In genomic region chr8:83742968-83743367, GRCm38 (mm10) we compare ENCODE assay signal across 24 mouse cellular contexts. TPM values are rescaled to one million over a fixed set of nuclear protein-coding genes. Genes with fewer than 3 reads are reported as not detected.
DNase-seq lines count a peak whose midpoint lies in the region; ATAC-seq and TF ChIP-seq lines count a peak whose summit lies in the region.
"Had no signal": no experiment of that assay in that cellular context is flagged by ENCODE, and none has a peak within 500 bp of the region (broad histone marks: within the 10 kb centered on the region; RNA-seq: fewer than 3 reads in every experiment).

No protein-coding gene starts in this region.

- H3K4me3 ChIP-seq in liver, embryonic 12.5 days: no peak overlapping the region
- H3K4me3 ChIP-seq in liver, embryonic 11.5 days (ENCODE audit: low read depth, low read length): no peak overlapping the region
- no peak overlapping the region for H3K4me3 ChIP-seq in G1E (ENCODE audit: low read depth, low read length)
- no peak overlapping the region for H3K4me3 ChIP-seq in midbrain, embryonic 16.5 days (ENCODE audit: low read depth, low read length)
- H3K4me3 ChIP-seq: erythroblast, embryonic 14.5 days; heart, embryonic 13.5 days; lung, embryonic 15.5 days; megakaryocyte, embryonic 14.5 days; midbrain, embryonic 13.5 days; stomach, embryonic 15.5 days had no signal

- H3K9me3 ChIP-seq in liver, embryonic 12.5 days (replicated peaks): no peaks in the 10 kb centered on the region
- no peaks in the 10 kb centered on the region for H3K9me3 ChIP-seq in liver, embryonic 11.5 days (ENCODE audit: control insufficient read depth, low read length)
- no peaks in the 10 kb centered on the region for H3K9me3 ChIP-seq in G1E (replicated peaks)
- H3K9me3 ChIP-seq in midbrain, embryonic 16.5 days (replicated peaks; ENCODE audit: control insufficient read depth, low read length, poor library complexity, severe bottlenecking): no peaks in the 10 kb centered on the region
- H3K9me3 ChIP-seq: heart, embryonic 13.5 days; lung, embryonic 15.5 days; megakaryocyte, embryonic 14.5 days; midbrain, embryonic 13.5 days; stomach, embryonic 15.5 days had no signal

- no peak for TF ChIP-seq CTCF in G1E (IDR thresholded peaks at IDR 0.05; ENCODE audit: low read depth, low read length)

- H3K4me1 ChIP-seq in liver, embryonic 12.5 days: peaks cover 57% of the 10 kb centered on the region
- peaks cover 23% of the 10 kb centered on the region for H3K4me1 ChIP-seq in liver, embryonic 11.5 days (replicated peaks; ENCODE audit: control insufficient read depth, insufficient read depth, low read length)
- peaks cover 71% of the 10 kb centered on the region for H3K4me1 ChIP-seq in G1E (ENCODE audit: insufficient read depth, low read depth, low read length)
- H3K4me1 ChIP-seq in midbrain, embryonic 16.5 days (ENCODE audit: control insufficient read depth, insufficient read depth, low read length): peaks cover 9% of the 10 kb centered on the region

- H3K27ac ChIP-seq in liver, embryonic 12.5 days: no peak overlapping the region
- no peak overlapping the region for H3K27ac ChIP-seq in liver, embryonic 11.5 days (ENCODE audit: low read depth, low read length)
- H3K27ac ChIP-seq in midbrain, embryonic 16.5 days (ENCODE audit: low read length): no peak overlapping the region
- H3K27ac ChIP-seq: heart, embryonic 13.5 days; hindbrain, embryonic 14.5 days; midbrain, embryonic 13.5 days; stomach, embryonic 15.5 days had no signal

- WGBS in liver, embryonic 12.5 days (ENCODE audit: insufficient replicate concordance): 46% methylated on average over 6 of the region's 6 CpGs
- 75% methylated on average over 6 of the region's 6 CpGs for WGBS in liver, embryonic 11.5 days
- 93% methylated on average over 6 of the region's 6 CpGs for WGBS in midbrain, embryonic 16.5 days

- peak; percentile 47; the same call in 1 of the 2 replicates for ATAC-seq in liver, embryonic 12.5 days
- no peak for ATAC-seq in liver, embryonic 11.5 days (replicated peaks; ENCODE audit: low FRiP score)
- ATAC-seq in G1E (ENCODE audit: extremely low read depth, insufficient number of reproducible peaks, low FRiP score, poor library complexity, severe bottlenecking): peak; percentile 64
- ATAC-seq in megakaryocyte-erythroid progenitor cell, adult 5-6 weeks (replicated peaks; ENCODE audit: low FRiP score, low TSS enrichment, poor library complexity, severe bottlenecking): 0 out of 2 replicates have a peak, but pooled peaks have one; percentile 25
- ATAC-seq in midbrain, embryonic 16.5 days: no peak
- ATAC-seq: forebrain, embryonic 16.5 days; intestine, postnatal 0 days; midbrain, embryonic 13.5 days had no signal

- no peak overlapping the region for H3K4me2 ChIP-seq in liver, embryonic 12.5 days
- no peak overlapping the region for H3K4me2 ChIP-seq in liver, embryonic 11.5 days
- no peak overlapping the region for H3K4me2 ChIP-seq in midbrain, embryonic 16.5 days (ENCODE audit: low read length)
- H3K4me2 ChIP-seq: heart, embryonic 13.5 days; hindbrain, embryonic 14.5 days; midbrain, embryonic 13.5 days had no signal

- H3K9ac ChIP-seq in liver, embryonic 12.5 days: no peak overlapping the region
- no peak overlapping the region for H3K9ac ChIP-seq in liver, embryonic 11.5 days (ENCODE audit: low read depth, low read length)
- no peak overlapping the region for H3K9ac ChIP-seq in midbrain, embryonic 16.5 days (ENCODE audit: low read depth, low read length)
- H3K9ac ChIP-seq: heart, embryonic 13.5 days; hindbrain, embryonic 14.5 days; lung, embryonic 15.5 days; midbrain, embryonic 13.5 days; stomach, embryonic 15.5 days had no signal

- no peaks in the 10 kb centered on the region for H3K36me3 ChIP-seq in liver, embryonic 12.5 days
- no peaks in the 10 kb centered on the region for H3K36me3 ChIP-seq in liver, embryonic 11.5 days (ENCODE audit: control insufficient read depth, insufficient read depth, low read length)
- H3K36me3 ChIP-seq in G1E (replicated peaks): peaks cover 23% of the 10 kb centered on the region
- no peaks in the 10 kb centered on the region for H3K36me3 ChIP-seq in midbrain, embryonic 16.5 days (ENCODE audit: control insufficient read depth, insufficient read depth, low read length)
- H3K36me3 ChIP-seq: heart, embryonic 13.5 days; lung, embryonic 15.5 days; midbrain, embryonic 13.5 days; stomach, embryonic 15.5 days had no signal

- DNase-seq in liver, embryonic 11.5 days (ENCODE audit: low spot score): no peak
- DNase-seq in G1E (ENCODE audit: low spot score): peak; percentile 57
- DNase-seq in c-Kit-positive CD71-positive TER-119-negative erythroid progenitor cells, embryonic 14.5 days (ENCODE audit: low read depth): peak; percentile 62
- no peak for DNase-seq in cerebellum, postnatal 14 days
- DNase-seq: adrenal gland, postnatal 10 days; cerebellum, adult 18-20 months; cerebellum, postnatal 10 days; gastrocnemius, postnatal 10 days; kidney, adult 9 months; kidney, postnatal 10 days; layer of hippocampus, adult 9-11 months; right cerebral cortex, postnatal 25 days had no signal

- peaks cover 45% of the 10 kb centered on the region for H3K27me3 ChIP-seq in liver, embryonic 12.5 days (replicated peaks)
- peaks cover 7% of the 10 kb centered on the region for H3K27me3 ChIP-seq in liver, embryonic 11.5 days (replicated peaks; ENCODE audit: control insufficient read depth, insufficient read depth, low read length)
- no peaks in the 10 kb centered on the region for H3K27me3 ChIP-seq in G1E (ENCODE audit: insufficient read depth, low read length)
- H3K27me3 ChIP-seq in midbrain, embryonic 16.5 days (ENCODE audit: control insufficient read depth, insufficient read depth, low read depth, low read length): peaks cover 21% of the 10 kb centered on the region
- H3K27me3 ChIP-seq: heart, embryonic 13.5 days; megakaryocyte, embryonic 14.5 days; stomach, embryonic 15.5 days had no signal

RNA-seq across cellular contexts. Expression of gene Adgre5, which starts 1.8 kb away (rescaled TPM):
- polyA plus RNA-seq in liver, embryonic 12.5 days (2016; fragmentation: Nextera tagmentation; extraction: Ambion mirVana): 11.5 and 12.5 TPM in 2 replicates
- polyA plus RNA-seq in liver, embryonic 11.5 days (2014; fragmentation: Nextera tagmentation; extraction: Ambion mirVana): 16.8 and 17.2 TPM in 2 replicates
- total RNA-seq in G1E (2014; fragmentation: Nextera tagmentation): 223 and 228 TPM in 2 replicates
- total RNA-seq in G1E (2017): 405 and 468 TPM in 2 replicates
- polyA plus RNA-seq in G1E (2012): 69.3 and 92.9 TPM in 2 replicates
- 44.3 and 63.7 TPM in 2 replicates for total RNA-seq in megakaryocyte-erythroid progenitor cell, adult 5-6 weeks (2014; fragmentation: Nextera tagmentation)
- total RNA-seq in megakaryocyte-erythroid progenitor cell, adult 5-6 weeks (2017): 46.9 and 64.8 TPM in 2 replicates
- polyA plus RNA-seq in midbrain, embryonic 16.5 days (2015; fragmentation: Nextera tagmentation; extraction: Ambion mirVana): 10.9 and 11.2 TPM in 2 replicates

RNA-seq across cellular contexts. Expression of gene Ddx39, which starts 28.0 kb away (rescaled TPM):
- polyA plus RNA-seq in liver, embryonic 12.5 days (2016; fragmentation: Nextera tagmentation; extraction: Ambion mirVana): 270 and 299 TPM in 2 replicates
- polyA plus RNA-seq in liver, embryonic 11.5 days (2014; fragmentation: Nextera tagmentation; extraction: Ambion mirVana): 375 and 420 TPM in 2 replicates
- 101 and 141 TPM in 2 replicates for total RNA-seq in G1E (2014; fragmentation: Nextera tagmentation)
- 226 and 266 TPM in 2 replicates for total RNA-seq in G1E (2017)
- polyA plus RNA-seq in G1E (2012): 58.0 and 77.5 TPM in 2 replicates
- 205 and 224 TPM in 2 replicates for total RNA-seq in megakaryocyte-erythroid progenitor cell, adult 5-6 weeks (2014; fragmentation: Nextera tagmentation)
- total RNA-seq in megakaryocyte-erythroid progenitor cell, adult 5-6 weeks (2017): 154 and 213 TPM in 2 replicates
- 92.4 and 105 TPM in 2 replicates for polyA plus RNA-seq in midbrain, embryonic 16.5 days (2015; fragmentation: Nextera tagmentation; extraction: Ambion mirVana)

RNA-seq across cellular contexts. Expression of gene Pkn1, which starts 44.0 kb away (rescaled TPM):
- polyA plus RNA-seq in liver, embryonic 12.5 days (2016; fragmentation: Nextera tagmentation; extraction: Ambion mirVana): 17.5 and 19.5 TPM in 2 replicates
- polyA plus RNA-seq in liver, embryonic 11.5 days (2014; fragmentation: Nextera tagmentation; extraction: Ambion mirVana): 23.3 and 24.3 TPM in 2 replicates
- total RNA-seq in G1E (2014; fragmentation: Nextera tagmentation) (104 and 109 TPM in 2 replicates), G1E (2017) (89.4 and 116 TPM in 2 replicates)
- 150 and 153 TPM in 2 replicates for polyA plus RNA-seq in G1E (2012)
- total RNA-seq in megakaryocyte-erythroid progenitor cell, adult 5-6 weeks (2014; fragmentation: Nextera tagmentation): 36.3 and 83.2 TPM in 2 replicates
- 21.9 and 33.0 TPM in 2 replicates for total RNA-seq in megakaryocyte-erythroid progenitor cell, adult 5-6 weeks (2017)
- 27.4 and 28.7 TPM in 2 replicates for polyA plus RNA-seq in midbrain, embryonic 16.5 days (2015; fragmentation: Nextera tagmentation; extraction: Ambion mirVana)

Comparison
In these comparisons a context has a peak if more than half of its experiments do, and no peak if none do; other contexts are left out.
1. ATAC-seq: peak in liver, embryonic 12.5 days (single experiment), G1E (single experiment) and megakaryocyte-erythroid progenitor cell, adult 5-6 weeks (single experiment); none in liver, embryonic 11.5 days (single experiment) and midbrain, embryonic 16.5 days (single experiment).
2. DNase-seq: peak in G1E (single experiment) and c-Kit-positive CD71-positive TER-119-negative erythroid progenitor cells, embryonic 14.5 days (single experiment); none in liver, embryonic 11.5 days (single experiment) and cerebellum, postnatal 14 days (0 of 2).